Mouse (Mus musculus) testis, adult 2 months (tissue): ENCODE results near the gene Ptprd. TPM values are rescaled to one million over a fixed set of nuclear protein-coding genes. Genes with fewer than 3 reads are reported as not detected.

Experiments used
- H3K27ac ChIP-seq: fragments of 200-500 bp; 2 replicates; pipeline ENCODE4 v1.5.1; 2012; ENCODE audit warnings: low read depth, low read length; ENCODE audit not compliant: control insufficient read depth, insufficient read depth
- H3K27me3 ChIP-seq: fragments of 200-500 bp; 2 replicates; pipeline ENCODE4 v1.6.1; 2012; ENCODE audit warnings: mild to moderate bottlenecking, low read length, moderate library complexity; ENCODE audit not compliant: control insufficient read depth, insufficient read depth
- H3K36me3 ChIP-seq: fragments of 200-500 bp; 2 replicates; pipeline ENCODE4 v1.6.1; 2012; ENCODE audit warnings: mild to moderate bottlenecking, low read length; ENCODE audit not compliant: control insufficient read depth, insufficient read depth
- H3K4me1 ChIP-seq: fragments of 200-500 bp; 2 replicates; pipeline ENCODE4 v1.6.1; 2012; ENCODE audit warnings: low read length; ENCODE audit not compliant: control insufficient read depth, insufficient read depth
- H3K4me3 ChIP-seq: fragments of 200-500 bp; 2 replicates; pipeline ENCODE4 v1.5.1; 2012; ENCODE audit warnings: low read depth, mild to moderate bottlenecking, low read length, moderate library complexity, mixed read lengths; ENCODE audit not compliant: control insufficient read depth
- CTCF ChIP-seq: fragments of 200-500 bp; IDR thresholded peaks from 2 replicates; pipeline ENCODE4 v1.5.1; 2012; ENCODE audit warnings: low read depth, mild to moderate bottlenecking, inconsistent platforms, low read length, moderate library complexity; ENCODE audit not compliant: control insufficient read depth, insufficient read depth, insufficient replicate concordance
- POLR2A ChIP-seq: fragments of 200-500 bp; IDR thresholded peaks from 2 replicates; pipeline ENCODE4 v1.6.1; 2012; ENCODE audit warnings: low read depth, mild to moderate bottlenecking, inconsistent platforms, low read length, moderate library complexity; ENCODE audit not compliant: control insufficient read depth
- polyA plus RNA-seq: library from polyadenylated mRNA; depleted of rRNA; stranded (reverse); fragments of >200 nt; gene quantifications from 2 replicates; pipeline ENCODE4 v1.2.3, GENCODE M21; 2012

Ptprd gene
- polyA plus RNA-seq, 1 experiment = 3.4 TPM

GRCm38 (mm10) chr4:76015026-76015425 is 2196.7 kb downstream of the Ptprd start:
- Histone ChIP-seq H3K27me3 (no peaks in the 10 kb centered on the region), H3K4me1 (no peaks in the 10 kb centered on the region), H3K4me3 (no peak overlapping the region), H3K27ac (no peak overlapping the region), H3K36me3 (no peaks in the 10 kb centered on the region)
- TF ChIP-seq CTCF (no peak), POLR2A (no peak)

- Histone ChIP-seq H3K4me3 (no peak overlapping the region), H3K36me3 (no peaks in the 10 kb centered on the region), H3K4me1 (no peaks in the 10 kb centered on the region), H3K27me3 (no peaks in the 10 kb centered on the region), H3K27ac (no peak overlapping the region)
- TF ChIP-seq POLR2A = no peak
These were observed 2197.5 kb downstream of the Ptprd start for GRCm38 (mm10) chr4:76014151-76014840.

DNA sequence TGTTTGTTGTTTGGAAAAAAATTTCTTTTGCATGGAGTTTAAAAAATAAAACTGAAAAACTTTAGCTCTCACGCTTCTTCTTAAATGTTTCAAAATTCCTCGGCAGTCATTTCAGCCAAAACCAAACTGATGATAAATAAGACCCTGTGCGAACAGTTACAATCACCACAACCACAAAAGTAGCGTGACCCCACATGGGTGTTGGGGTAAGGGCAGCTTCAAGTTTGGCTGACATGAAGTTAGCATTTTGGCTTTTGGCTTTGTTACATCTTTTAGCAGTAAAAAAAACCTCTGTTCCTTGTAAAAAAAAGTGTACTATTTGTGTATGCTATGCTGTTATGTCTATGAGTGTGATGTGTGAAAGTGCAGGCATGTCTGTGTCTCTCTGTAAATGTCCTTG is 2203.2 kb downstream of the Ptprd start:
- TF ChIP-seq CTCF = no peak
- no peak for TF ChIP-seq POLR2A
- H3K27ac ChIP-seq = no peak overlapping the region
- no peaks in the 10 kb centered on the region for H3K36me3 ChIP-seq
- H3K4me3 ChIP-seq = no peak overlapping the region
- no peaks in the 10 kb centered on the region for H3K27me3 ChIP-seq
- H3K4me1 ChIP-seq = no peaks in the 10 kb centered on the region

DNA sequence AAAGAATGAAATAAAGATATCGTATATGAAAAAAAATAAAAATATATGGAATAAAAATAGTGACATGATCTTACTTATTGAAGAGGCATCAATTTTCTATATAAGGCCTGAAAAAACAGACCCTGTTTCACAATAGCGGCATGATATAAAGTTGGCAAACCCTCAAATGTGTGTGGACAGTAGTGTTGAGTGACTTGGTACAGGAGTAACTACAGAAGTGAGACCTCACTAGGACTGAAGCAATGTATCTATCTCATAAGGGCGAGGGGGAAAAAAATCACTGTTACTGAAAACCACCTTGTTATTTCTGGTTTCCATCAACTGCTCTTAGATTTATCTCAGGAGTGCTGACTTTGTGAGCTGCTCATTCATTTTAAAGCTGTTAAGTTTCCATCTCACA is 2204.5 kb downstream of the Ptprd start:
- no peak overlapping the region for H3K27ac ChIP-seq
- H3K36me3 ChIP-seq = no peaks in the 10 kb centered on the region
- TF ChIP-seq POLR2A = no peak
- TF ChIP-seq CTCF = no peak
- no peak overlapping the region for H3K4me3 ChIP-seq
- no peaks in the 10 kb centered on the region for H3K4me1 ChIP-seq
- no peaks in the 10 kb centered on the region for H3K27me3 ChIP-seq

- no peaks in the 10 kb centered on the region for H3K36me3 ChIP-seq
- H3K27me3 ChIP-seq = no peaks in the 10 kb centered on the region
- TF ChIP-seq POLR2A (no peak), CTCF (no peak)
- no peak overlapping the region for H3K4me3 ChIP-seq
- H3K27ac ChIP-seq = no peak overlapping the region
- no peaks in the 10 kb centered on the region for H3K4me1 ChIP-seq
These were observed 2205.0 kb downstream of the Ptprd start for GRCm38 (mm10) chr4:76006717-76007116.

- H3K36me3 ChIP-seq = no peaks in the 10 kb centered on the region
- TF ChIP-seq CTCF (no peak), POLR2A (no peak)
- H3K27me3 ChIP-seq = no peaks in the 10 kb centered on the region
These were observed 2207.6 kb downstream of the Ptprd start for GRCm38 (mm10) chr4:76004161-76004560.

GRCm38 (mm10) chr4:76000258-76000657 is 2211.5 kb downstream of the Ptprd start:
- Histone ChIP-seq H3K36me3 (no peaks in the 10 kb centered on the region), H3K27me3 (no peaks in the 10 kb centered on the region), H3K4me1 (no peaks in the 10 kb centered on the region), H3K27ac (no peak overlapping the region), H3K4me3 (no peak overlapping the region)
- TF ChIP-seq POLR2A (no peak), CTCF (no peak)

More at GRCm38 (mm10) chr4:76004161-76004560, 2207.6 kb downstream of the Ptprd start:
- H3K4me1 ChIP-seq = no peaks in the 10 kb centered on the region
- H3K27ac ChIP-seq = no peak overlapping the region
- H3K4me3 ChIP-seq = no peak overlapping the region
